In the genomic region with DNA sequence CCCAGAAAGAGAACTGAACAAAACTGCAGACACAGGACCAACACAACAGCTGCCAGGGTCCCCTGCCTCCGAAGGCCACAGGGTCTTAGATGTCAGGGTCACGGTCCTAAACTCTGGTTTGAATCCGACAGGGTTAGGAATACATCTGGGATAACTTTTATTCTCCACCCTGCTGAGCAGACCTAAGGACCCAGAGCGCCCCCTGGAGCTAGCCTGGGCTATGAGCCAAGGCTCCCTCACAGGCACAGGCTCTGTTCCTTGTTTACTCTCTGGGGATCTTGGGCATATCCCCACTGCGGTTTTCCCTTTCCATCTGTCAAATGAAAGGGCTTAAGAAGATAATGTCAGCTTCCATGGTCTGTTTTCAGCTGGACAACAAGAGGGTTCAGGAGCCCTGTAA, we compare ENCODE assay signal across 8 mouse cellular contexts. TPM values are rescaled to one million over a fixed set of nuclear protein-coding genes. Genes with fewer than 3 reads are reported as not detected.
A peak's percentile ranks its signal among the peaks of the same experiment; 100 is the strongest.
DNase-seq lines count a peak whose midpoint lies in the region; ATAC-seq and TF ChIP-seq lines count a peak whose summit lies in the region.
"Had no signal": no experiment of that assay in that cellular context is flagged by ENCODE, and none has a peak within 500 bp of the region (broad histone marks: within the 10 kb centered on the region; RNA-seq: fewer than 3 reads in every experiment).

No protein-coding gene starts in this region.

- TF ChIP-seq POLR2A in CH12.LX (IDR thresholded peaks at IDR 0.05; ENCODE audit: low read depth, low read length) = no peak
- TF ChIP-seq POLR2A in lung, adult 2 months (IDR thresholded peaks at IDR 0.05; ENCODE audit: borderline replicate concordance, extremely low read depth, low read depth, low read length) = no peak

- no peaks in the 10 kb centered on the region for H3K79me2 ChIP-seq in CH12.LX (replicated peaks; ENCODE audit: control insufficient read depth, extremely low read depth, insufficient read depth, poor library complexity, severe bottlenecking)

- TF ChIP-seq CTCF in kidney, postnatal 0 days (IDR thresholded peaks at IDR 0.05; ENCODE audit: low read depth) = peak; percentile 37; the same call in 1 of the 2 replicates
- peak; percentile 13 to 61; a peak in 2 of 4 replicates for TF ChIP-seq CTCF in CH12.LX (conservative IDR thresholded peaks at IDR 0.05 in 1 of 2, IDR thresholded peaks at IDR 0.05 in 1 of 2; ENCODE audit: low read depth in 2 of 2, low read length in 2 of 2)
- peak; percentile 52 for TF ChIP-seq CTCF in lung, adult 2 months (IDR thresholded peaks at IDR 0.05; ENCODE audit: insufficient read depth, low read length)

- no peak overlapping the region for H3K9ac ChIP-seq in kidney, postnatal 0 days (ENCODE audit: low read depth, low read length)
- no peak overlapping the region for H3K9ac ChIP-seq in CH12.LX (ENCODE audit: insufficient read depth, low read depth)
- H3K9ac ChIP-seq: midbrain, embryonic 15.5 days had no signal

- no peak overlapping the region for H3K4me3 ChIP-seq in kidney, postnatal 0 days (replicated peaks; ENCODE audit: low read depth, low read length)
- no peak overlapping the region for H3K4me3 ChIP-seq in CH12.LX (replicated peaks in 1 of 3; ENCODE audit: low read depth in 2 of 3, low read length in 2 of 3, poor library complexity in 1 of 3)
- H3K4me3 ChIP-seq in lung, adult 2 months (replicated peaks; ENCODE audit: extremely low read depth, low read depth, low read length) = no peak overlapping the region
- H3K4me3 ChIP-seq: midbrain, embryonic 15.5 days had no signal

- no peaks in the 10 kb centered on the region for H3K27me3 ChIP-seq in kidney, postnatal 0 days (ENCODE audit: insufficient read depth, low read length)
- no peaks in the 10 kb centered on the region for H3K27me3 ChIP-seq in CH12.LX (replicated peaks)
- H3K27me3 ChIP-seq: midbrain, embryonic 15.5 days had no signal

- no peak for TF ChIP-seq EP300 in CH12.LX (IDR thresholded peaks at IDR 0.05; ENCODE audit: low read length)

- no peak for ATAC-seq in kidney, postnatal 0 days (replicated peaks; ENCODE audit: low FRiP score, low read depth)
- no peak for ATAC-seq in megakaryocyte-erythroid progenitor cell, adult 5-6 weeks (replicated peaks; ENCODE audit: low FRiP score, low TSS enrichment, poor library complexity, severe bottlenecking)
- ATAC-seq: midbrain, embryonic 15.5 days had no signal

- H3K9me3 ChIP-seq in kidney, postnatal 0 days (replicated peaks; ENCODE audit: low read length) = no peaks in the 10 kb centered on the region
- H3K9me3 ChIP-seq in CH12.LX (replicated peaks; ENCODE audit: low read length) = peaks cover 7% of the 10 kb centered on the region

- H3K36me3 ChIP-seq in kidney, postnatal 0 days (ENCODE audit: insufficient read depth, low read length) = no peaks in the 10 kb centered on the region
- H3K36me3 ChIP-seq in CH12.LX (replicated peaks in 1 of 2; ENCODE audit: control insufficient read depth in 1 of 2, insufficient read depth in 1 of 2, low read length in 1 of 2) = no peaks in the 10 kb centered on the region
- H3K36me3 ChIP-seq: midbrain, embryonic 15.5 days had no signal

- H3K4me2 ChIP-seq in kidney, postnatal 0 days (ENCODE audit: low read length) = no peak overlapping the region
- H3K4me2 ChIP-seq in CH12.LX (ENCODE audit: insufficient read depth, low read depth, poor library complexity, severe bottlenecking) = no peak overlapping the region
- H3K4me2 ChIP-seq: midbrain, embryonic 15.5 days had no signal

- TF ChIP-seq RAD21 in CH12.LX (IDR thresholded peaks at IDR 0.05; ENCODE audit: low read depth, low read length) = peak; percentile 11

- in situ Hi-C loops in CH12.LX (cut with MboI; ENCODE audit: low pct_ligation_motif_present, low pct_unique_long_range_greater_than_20kb, low sequenced_read_pairs) = no loop called here

- 37% methylated on average over 5 of the region's 5 CpGs for WGBS in kidney, postnatal 0 days
- 28% methylated on average over 5 of the region's 5 CpGs for WGBS in lung, adult 2 months

- no peak for DNase-seq in kidney, postnatal 0 days (ENCODE audit: low spot score)
- DNase-seq in kidney, adult 11 months = no peak
- DNase-seq in CH12.LX (ENCODE audit: extremely low read depth) (no peak), NIH3T3 (ENCODE audit: low read depth) (peak; percentile 47)
- peak; percentile 62 for DNase-seq in lung, adult 2 months
- DNase-seq in urinary bladder, adult 18-20 months (ENCODE audit: low spot score in 2 of 2) = no peak

- H3K27ac ChIP-seq in kidney, postnatal 0 days = no peak overlapping the region
- H3K27ac ChIP-seq in CH12.LX (ENCODE audit: insufficient read depth, low read depth) = no peak overlapping the region
- H3K27ac ChIP-seq: midbrain, embryonic 15.5 days had no signal

- H3K4me1 ChIP-seq in kidney, postnatal 0 days (replicated peaks; ENCODE audit: insufficient read depth, low read length) = no peaks in the 10 kb centered on the region
- peaks cover 0 to 36% of the 10 kb centered on the region in 2 experiments; a peak in 2 of 4 replicates for H3K4me1 ChIP-seq in CH12.LX (ENCODE audit: control insufficient read depth in 1 of 2, insufficient read depth in 2 of 2)
- H3K4me1 ChIP-seq in lung, adult 2 months (ENCODE audit: control insufficient read depth, insufficient read depth, low read length) = no peaks in the 10 kb centered on the region
- H3K4me1 ChIP-seq: midbrain, embryonic 15.5 days had no signal

- dilution Hi-C loops in CH12.LX (cut with MboI; ENCODE audit: extremely low pct_ligation_motif_present, extremely low pct_unique_long_range_greater_than_20kb, low sequenced_read_pairs) = no loop called here

TF ChIP-seq in CH12.LX, 34 proteins besides CTCF, POLR2A, EP300 and RAD21:
- no peak for TF ChIP-seq E2F4 (IDR thresholded peaks at IDR 0.05; ENCODE audit: insufficient replicate concordance, low read depth, low read length)
- TF ChIP-seq SMC3 (IDR thresholded peaks at IDR 0.05; ENCODE audit: low read depth, low read length) = peak; percentile 7; the same call in 1 of the 2 replicates
TF ChIP-seq in CH12.LX: peak in this region for 1.

RNA-seq across cellular contexts. Expression of a gene that starts 59.1 kb away (rescaled TPM):
- 36.4 and 39.4 TPM in 2 replicates for polyA plus RNA-seq in kidney, postnatal 0 days (2015; fragmentation: Nextera tagmentation; extraction: Ambion mirVana)
- total RNA-seq in CH12.LX (2012; rRNA removed) (4.6 and 5.9 TPM in 2 replicates), CH12.LX (2014; rRNA removed) (8.8 and 10.0 TPM in 2 replicates)
- polyA plus RNA-seq in CH12.LX (2012; ENCODE audit: insufficient read length, low read depth) = 21.2 and 21.6 TPM in 2 replicates
- polyA plus RNA-seq in lung, adult 2 months (2012; rRNA removed) = 10.9 and 18.0 TPM in 2 replicates
- total RNA-seq in megakaryocyte-erythroid progenitor cell, adult 5-6 weeks (2014; fragmentation: Nextera tagmentation) = 6.9 and 9.3 TPM in 2 replicates
- 9.1 and 13.3 TPM in 2 replicates for total RNA-seq in megakaryocyte-erythroid progenitor cell, adult 5-6 weeks (2017)

Comparison
In these comparisons a context has a peak if more than half of its experiments do, and no peak if none do; other contexts are left out.
1. DNase-seq: peak in NIH3T3 (single experiment) and lung, adult 2 months (single experiment); none in kidney, postnatal 0 days (single experiment), kidney, adult 11 months (single experiment), CH12.LX (single experiment) and urinary bladder, adult 18-20 months (0 of 2).
2. Peak in every context shown above with its lines, with median percentiles within 50 percentile points of each other: CTCF ChIP-seq.